Mouse (Mus musculus): Measurements from ENCODE around the gene Pex10. TPM values are rescaled to one million over a fixed set of nuclear protein-coding genes. Genes with fewer than 3 reads are reported as not detected.

The Pex10 gene
- polyA plus RNA-seq (2012), result 0.84 and 0.97 TPM in 2 replicates

DNA sequence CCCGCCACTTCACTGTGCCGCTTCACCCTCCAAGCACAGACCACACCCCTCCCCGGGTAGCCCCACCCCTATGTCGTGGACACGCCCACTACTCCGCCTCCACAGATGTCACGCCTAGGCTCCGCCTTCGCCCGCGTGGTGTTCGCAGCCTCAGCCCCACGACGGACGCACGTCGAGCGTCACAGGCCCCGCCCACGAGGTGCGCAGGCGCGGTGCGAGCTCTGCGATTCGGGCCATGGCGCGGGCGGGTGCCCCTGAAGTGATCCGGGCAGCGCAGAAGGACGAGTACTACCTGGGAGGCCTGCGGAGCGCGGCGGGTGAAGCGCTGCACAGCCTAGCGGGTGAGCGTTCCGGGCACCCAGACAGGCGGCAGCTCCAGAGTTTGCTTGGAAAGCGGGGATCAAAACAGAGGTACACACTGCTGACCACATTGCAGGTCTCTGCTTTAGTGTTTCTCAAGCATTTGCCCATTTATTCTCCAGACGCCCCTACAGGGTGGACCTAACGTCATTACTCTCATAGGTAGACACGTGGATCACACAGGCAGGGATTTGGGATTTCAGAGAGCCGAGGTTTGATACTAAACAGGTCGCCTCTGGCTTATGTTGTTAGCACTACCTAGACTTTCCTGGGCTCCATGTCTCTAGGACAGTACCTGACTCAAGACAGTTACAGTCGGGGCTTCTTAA lies at the start of gene Pex10:
Pex10 (plus strand) TSS at position 183 of the 689 bp plus-strand sequence.
- H3K4me1 ChIP-seq (ENCODE audit: control insufficient read depth), result peaks cover 46% of the 10 kb centered on the region
- TF ChIP-seq GATA1 (IDR thresholded peaks at IDR 0.05; ENCODE audit: low read length) (no peak), TAL1 (IDR thresholded peaks at IDR 0.05; ENCODE audit: low read length) (no peak)

DNA sequence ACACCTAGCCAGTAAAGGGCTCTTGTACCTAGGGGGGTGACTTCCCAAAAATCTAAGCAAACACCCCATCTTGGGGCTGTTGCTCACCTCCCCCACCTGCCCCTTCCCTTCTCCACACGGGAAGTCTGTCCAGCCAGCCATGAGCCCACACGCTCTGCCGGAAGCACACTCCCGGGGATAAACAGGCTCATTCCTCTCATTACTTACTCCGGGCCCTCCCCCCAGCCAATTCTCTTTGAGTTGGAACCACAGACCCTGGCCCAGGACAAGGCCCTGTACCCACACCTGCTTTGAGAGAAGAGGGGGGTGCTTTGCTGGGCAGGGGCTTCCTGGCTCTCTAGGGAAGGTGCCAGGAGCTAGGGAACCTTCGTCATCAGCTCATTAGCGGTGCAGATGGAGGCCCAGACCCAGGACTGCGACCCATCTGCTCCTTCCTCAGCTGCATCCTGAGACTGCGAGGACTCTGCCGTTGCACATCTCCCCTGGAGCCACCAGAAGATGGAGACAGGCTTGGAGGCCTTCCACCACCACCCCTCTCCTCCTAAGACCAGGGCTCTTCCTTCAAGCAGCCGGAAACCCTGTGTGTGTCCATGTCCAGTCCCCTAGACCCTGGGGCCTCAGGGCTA lies 49.5 kb upstream of the Pex10 start:
- Histone ChIP-seq H3K4me3 (replicated peaks) (no peak overlapping the region), H3K27me3 (ENCODE audit: control insufficient read depth) (peaks cover 10% of the 10 kb centered on the region), H3K4me1 (ENCODE audit: control insufficient read depth) (peaks cover 5% of the 10 kb centered on the region), H3K36me3 (ENCODE audit: control insufficient read depth) (no peaks in the 10 kb centered on the region), H3K9me3 (ENCODE audit: control insufficient read depth, low read length) (no peaks in the 10 kb centered on the region)
- TF ChIP-seq GATA1 (IDR thresholded peaks at IDR 0.05; ENCODE audit: low read length) (no peak), TAL1 (IDR thresholded peaks at IDR 0.05; ENCODE audit: low read length) (no peak)

More for the DNA sequence above, at the start of gene Pex10:
- Histone ChIP-seq H3K9me3 (ENCODE audit: control insufficient read depth, low read length) (no peaks in the 10 kb centered on the region), H3K36me3 (ENCODE audit: control insufficient read depth) (peaks cover 42% of the 10 kb centered on the region), H3K27me3 (ENCODE audit: control insufficient read depth) (peaks cover under 1% of the 10 kb centered on the region; the same call in 1 of the 2 replicates), H3K4me3 (replicated peaks) (peak within 1 kb of the TSS; percentile 69)

DNA sequence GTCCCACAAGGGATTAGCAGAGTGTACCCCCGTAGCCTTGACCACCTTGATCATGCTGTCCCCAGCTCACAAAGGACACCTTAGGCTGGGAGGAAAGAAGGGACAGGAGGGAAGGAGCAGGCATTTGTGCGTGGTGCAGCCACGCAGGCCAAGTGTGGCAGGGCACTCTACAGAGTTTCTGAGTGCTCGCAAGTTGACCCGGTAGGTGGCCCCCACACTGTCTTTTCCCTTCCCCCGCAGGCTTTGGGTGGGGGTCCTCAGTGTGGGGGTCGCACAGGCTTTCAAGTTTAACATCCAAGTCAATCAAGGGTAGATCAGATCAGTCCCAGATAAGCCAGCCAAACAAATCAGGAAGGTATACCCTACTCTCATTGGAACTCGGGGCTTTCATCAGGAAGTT lies 48.8 kb upstream of the Pex10 start:
- H3K27me3 ChIP-seq (ENCODE audit: control insufficient read depth), result peaks cover 10% of the 10 kb centered on the region
- H3K36me3 ChIP-seq (ENCODE audit: control insufficient read depth), result no peaks in the 10 kb centered on the region
- peaks cover 5% of the 10 kb centered on the region for H3K4me1 ChIP-seq (ENCODE audit: control insufficient read depth)
- no peak for TF ChIP-seq TAL1 (IDR thresholded peaks at IDR 0.05; ENCODE audit: low read length)
- TF ChIP-seq GATA1 (IDR thresholded peaks at IDR 0.05; ENCODE audit: low read length), result no peak
- H3K4me3 ChIP-seq (replicated peaks), result no peak overlapping the region
- no peaks in the 10 kb centered on the region for H3K9me3 ChIP-seq (ENCODE audit: control insufficient read depth, low read length)

- no peaks in the 10 kb centered on the region for H3K9me3 ChIP-seq (ENCODE audit: control insufficient read depth, low read length)
- no peak overlapping the region for H3K4me3 ChIP-seq (replicated peaks)
- peaks cover 10% of the 10 kb centered on the region for H3K27me3 ChIP-seq (ENCODE audit: control insufficient read depth)
- peaks cover 5% of the 10 kb centered on the region for H3K4me1 ChIP-seq (ENCODE audit: control insufficient read depth)
- TF ChIP-seq TAL1 (IDR thresholded peaks at IDR 0.05; ENCODE audit: low read length) (no peak), GATA1 (IDR thresholded peaks at IDR 0.05; ENCODE audit: low read length) (no peak)
- H3K36me3 ChIP-seq (ENCODE audit: control insufficient read depth), result no peaks in the 10 kb centered on the region
These were observed 48.0 kb upstream of the Pex10 start for GRCm38 (mm10) chr4:155018601-155019335.

GRCm38 (mm10) chr4:155019336-155019847 lies 47.4 kb upstream of the Pex10 start:
- peaks cover 10% of the 10 kb centered on the region; the same call in 1 of the 2 replicates for H3K27me3 ChIP-seq (ENCODE audit: control insufficient read depth)
- H3K36me3 ChIP-seq (ENCODE audit: control insufficient read depth), result no peaks in the 10 kb centered on the region
- peaks cover 5% of the 10 kb centered on the region for H3K4me1 ChIP-seq (ENCODE audit: control insufficient read depth)
- TF ChIP-seq TAL1 (IDR thresholded peaks at IDR 0.05; ENCODE audit: low read length) (no peak), GATA1 (IDR thresholded peaks at IDR 0.05; ENCODE audit: low read length) (no peak)
- H3K4me3 ChIP-seq (replicated peaks), result no peak overlapping the region
- H3K9me3 ChIP-seq (ENCODE audit: control insufficient read depth, low read length), result no peaks in the 10 kb centered on the region

GRCm38 (mm10) chr4:155020141-155020540 lies 46.7 kb upstream of the Pex10 start:
- TF ChIP-seq GATA1 (IDR thresholded peaks at IDR 0.05; ENCODE audit: low read length) (no peak), TAL1 (IDR thresholded peaks at IDR 0.05; ENCODE audit: low read length) (no peak)
- peaks cover 10% of the 10 kb centered on the region; the same call in 1 of the 2 replicates for H3K27me3 ChIP-seq (ENCODE audit: control insufficient read depth)
- no peaks in the 10 kb centered on the region for H3K36me3 ChIP-seq (ENCODE audit: control insufficient read depth)
- no peaks in the 10 kb centered on the region for H3K9me3 ChIP-seq (ENCODE audit: control insufficient read depth, low read length)
- peaks cover 5% of the 10 kb centered on the region for H3K4me1 ChIP-seq (ENCODE audit: control insufficient read depth)
- H3K4me3 ChIP-seq (replicated peaks), result no peak overlapping the region

- H3K36me3 ChIP-seq (ENCODE audit: control insufficient read depth), result no peaks in the 10 kb centered on the region
- peaks cover 5% of the 10 kb centered on the region for H3K4me1 ChIP-seq (ENCODE audit: control insufficient read depth)
- H3K9me3 ChIP-seq (ENCODE audit: control insufficient read depth, low read length), result no peaks in the 10 kb centered on the region
- no peak for TF ChIP-seq GATA1 (IDR thresholded peaks at IDR 0.05; ENCODE audit: low read length)
- TF ChIP-seq TAL1 (IDR thresholded peaks at IDR 0.05; ENCODE audit: low read length), result no peak
- H3K27me3 ChIP-seq (ENCODE audit: control insufficient read depth), result peaks cover 10% of the 10 kb centered on the region; the same call in 1 of the 2 replicates
- H3K4me3 ChIP-seq (replicated peaks), result no peak overlapping the region
These were observed 46.0 kb upstream of the Pex10 start for GRCm38 (mm10) chr4:155020813-155021212.

DNA sequence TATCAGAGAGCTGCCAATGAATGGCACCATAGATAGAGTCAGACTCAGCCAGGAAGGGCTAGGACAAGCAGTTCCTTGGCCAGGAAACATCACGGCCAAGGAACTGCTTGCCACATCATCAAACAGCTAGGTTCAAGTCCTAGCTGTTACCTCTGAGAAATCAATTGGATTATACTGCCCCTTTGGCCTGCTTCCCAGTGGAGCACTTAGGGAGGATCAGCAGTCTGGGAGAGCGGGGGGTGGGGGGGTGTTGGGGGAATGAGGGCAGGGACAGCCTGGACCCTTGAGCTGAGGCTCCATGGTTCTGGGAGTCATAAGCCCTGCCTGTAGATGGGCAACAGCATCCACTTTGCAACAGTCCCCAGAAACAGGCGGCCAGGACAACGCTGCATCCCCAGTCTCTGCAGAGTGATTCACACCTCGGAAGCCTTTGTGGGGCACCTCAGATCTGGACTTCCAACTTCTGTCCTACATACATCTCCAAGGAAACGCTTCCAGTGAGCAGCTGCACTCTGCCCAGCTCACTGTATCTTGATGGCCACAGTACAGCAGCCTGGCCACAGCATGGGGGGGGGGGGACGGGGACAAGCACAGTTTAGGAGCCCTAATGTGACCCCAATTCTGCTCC lies 44.5 kb upstream of the Pex10 start:
- Histone ChIP-seq H3K4me3 (replicated peaks) (no peak overlapping the region), H3K4me1 (ENCODE audit: control insufficient read depth) (peaks cover 5% of the 10 kb centered on the region), H3K27me3 (ENCODE audit: control insufficient read depth) (peaks cover 10% of the 10 kb centered on the region; the same call in 1 of the 2 replicates), H3K9me3 (ENCODE audit: control insufficient read depth, low read length) (peaks cover 8% of the 10 kb centered on the region), H3K36me3 (ENCODE audit: control insufficient read depth) (no peaks in the 10 kb centered on the region)
- TF ChIP-seq TAL1 (IDR thresholded peaks at IDR 0.05; ENCODE audit: low read length) (no peak), GATA1 (IDR thresholded peaks at IDR 0.05; ENCODE audit: low read length) (no peak)

Measured in erythroblast, embryonic 14.5 days (primary cell).